Mouse (Mus musculus): ENCODE data around the gene Gm11238.
"Not testable (repeated sequence)": the region's sequence is repeated elsewhere in the genome, so short reads cannot be mapped to it uniquely, and the experiment has no call there.

- not testable (repeated sequence) for TF ChIP-seq POLR2A (IDR thresholded peaks at IDR 0.05; ENCODE audit: insufficient read length, low read depth); MYOG (IDR thresholded peaks at IDR 0.05; ENCODE audit: control insufficient read depth in 1 of 3, insufficient read depth in 1 of 3, insufficient read length in 2 of 3, low read depth in 2 of 3)
Observed at GRCm38 (mm10) chr4:73637821-73638220, 30.1 kb downstream of the Gm11238 start, which contains the start of gene Gm11236.

Measured in myocyte (in vitro differentiated cells).